Mouse (Mus musculus) stomach, postnatal 0 days (tissue): ENCODE data around the gene Gm10778.

Experiments
- CTCF ChIP-seq: IDR thresholded peaks from 2 replicates; pipeline ENCODE4 v1.5.1; 2016; ENCODE audit warnings: antibody characterized with exemption, low read depth, mild to moderate bottlenecking, moderate library complexity
- EP300 ChIP-seq: optimal IDR thresholded peaks from 2 replicates; pipeline ENCODE3; 2016; ENCODE audit warnings: antibody characterized with exemption

DNA sequence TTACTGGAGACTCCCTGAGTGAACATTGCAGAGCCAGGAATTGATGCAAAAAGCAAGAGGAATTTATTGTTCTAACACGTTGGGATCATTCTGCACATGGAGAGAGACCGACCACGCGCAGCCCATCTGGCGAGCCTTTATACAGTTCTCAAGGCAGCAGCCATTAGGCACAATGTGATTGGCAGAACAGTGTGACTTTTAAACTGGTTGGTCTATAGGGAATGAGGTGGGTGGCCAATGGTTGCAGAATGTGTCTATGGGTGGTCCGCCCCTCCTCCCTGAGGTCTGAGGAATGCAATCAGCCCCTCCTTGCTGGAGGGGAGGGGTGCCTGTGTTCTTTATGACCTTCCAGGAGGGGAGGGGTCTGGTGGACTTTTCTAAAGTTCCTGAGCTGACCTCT is 33.4 kb upstream of the Gm10778 start:
- TF ChIP-seq CTCF (no peak), EP300 (no peak)
